Mouse (Mus musculus): ENCODE data around the gene Pnrc1. TPM values are rescaled to one million over a fixed set of nuclear protein-coding genes. Genes with fewer than 3 reads are reported as not detected.

Gene Pnrc1
- polyA plus RNA-seq, 1 experiment from 2014 or later, result 99.0 TPM

DNA sequence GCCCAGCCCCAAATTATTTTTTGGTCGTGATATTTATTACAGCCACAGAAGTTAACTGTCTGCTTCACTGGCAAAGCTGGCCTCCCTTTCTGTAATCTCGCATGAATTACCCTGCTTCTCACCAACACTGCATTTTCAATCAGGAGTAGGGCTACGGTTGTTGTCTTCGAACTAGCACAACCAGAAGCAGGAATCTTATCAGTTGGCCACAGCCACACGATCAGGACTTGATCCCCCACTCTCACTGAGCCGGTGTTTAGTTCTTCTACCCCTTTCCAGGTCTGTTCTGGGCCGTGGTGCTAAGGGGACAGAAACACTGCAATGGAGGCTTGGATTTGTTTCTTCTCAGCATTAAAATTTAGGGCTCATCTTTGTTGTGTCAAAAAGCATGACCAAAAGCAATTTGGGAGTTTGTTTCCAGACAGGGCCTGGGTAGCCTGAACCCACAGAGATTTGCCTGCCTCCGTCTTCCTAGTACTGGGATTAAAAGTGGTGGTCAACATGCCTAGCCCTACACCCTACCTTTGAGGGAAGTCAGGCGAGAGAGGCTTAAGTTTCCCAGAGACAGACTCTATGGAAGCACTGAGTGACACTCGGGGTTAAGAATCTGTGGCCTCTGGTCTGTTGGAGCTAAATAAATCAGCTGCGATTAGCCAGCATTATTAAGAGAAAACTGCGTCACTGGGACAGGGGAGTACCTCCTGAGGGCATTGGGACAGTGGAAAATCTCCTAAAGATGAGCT is 46.8 kb downstream of the Pnrc1 start:
- WGBS, result 80% methylated on average over 12 of the region's 12 CpGs
- ATAC-seq (no peak), DNase-seq (ENCODE audit: low spot score) (no peak)
- Histone ChIP-seq H3K4me1 (ENCODE audit: control insufficient read depth, insufficient read depth, low read length) (peaks cover 11% of the 10 kb centered on the region), H3K27ac (ENCODE audit: low read depth, low read length) (no peak overlapping the region; the same call in 1 of the 2 replicates), H3K36me3 (ENCODE audit: control insufficient read depth, insufficient read depth, low read length) (peaks cover 42% of the 10 kb centered on the region), H3K9me3 (replicated peaks; ENCODE audit: control insufficient read depth, low read length) (no peaks in the 10 kb centered on the region), H3K4me3 (ENCODE audit: low read depth, low read length) (no peak overlapping the region), H3K27me3 (replicated peaks; ENCODE audit: control insufficient read depth, insufficient read depth, low read length) (no peaks in the 10 kb centered on the region), H3K9ac (ENCODE audit: low read length) (no peak overlapping the region), H3K4me2 (ENCODE audit: low read length) (no peak overlapping the region)

DNA sequence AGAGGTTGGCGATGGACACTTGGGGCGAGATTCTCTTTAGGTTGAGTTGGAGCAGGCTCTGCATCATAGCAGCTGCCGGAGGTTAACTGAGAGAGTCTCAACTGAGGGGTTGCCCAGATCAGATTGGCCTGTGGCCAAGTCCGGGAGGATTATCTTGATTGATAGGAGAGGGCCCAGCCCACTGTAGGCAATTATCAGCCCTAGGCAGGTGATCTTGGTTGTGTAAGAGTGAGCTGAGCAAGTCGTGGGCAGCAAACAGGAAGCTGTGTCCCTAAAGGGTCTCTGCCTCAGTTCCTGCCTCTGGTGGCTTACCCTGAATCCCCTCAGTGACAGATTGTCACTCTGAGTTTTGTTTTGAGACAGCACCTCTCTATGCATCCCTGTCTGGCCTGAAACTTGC is 47.4 kb downstream of the Pnrc1 start:
- ATAC-seq, result peak; percentile 4; the same call in 1 of the 2 replicates
- peak; percentile 57 for DNase-seq (ENCODE audit: low spot score)
- no peak overlapping the region for H3K4me2 ChIP-seq (ENCODE audit: low read length)
- H3K9me3 ChIP-seq (replicated peaks; ENCODE audit: control insufficient read depth, low read length), result no peaks in the 10 kb centered on the region
- H3K36me3 ChIP-seq (ENCODE audit: control insufficient read depth, insufficient read depth, low read length), result peaks cover 42% of the 10 kb centered on the region
- WGBS, result 37% methylated on average over 5 of the region's 5 CpGs
- H3K4me1 ChIP-seq (ENCODE audit: control insufficient read depth, insufficient read depth, low read length), result peaks cover 11% of the 10 kb centered on the region
- no peak overlapping the region for H3K4me3 ChIP-seq (ENCODE audit: low read depth, low read length)
- H3K27me3 ChIP-seq (replicated peaks; ENCODE audit: control insufficient read depth, insufficient read depth, low read length), result no peaks in the 10 kb centered on the region
- no peak overlapping the region for H3K9ac ChIP-seq (ENCODE audit: low read length)
- no peak overlapping the region; the same call in 1 of the 2 replicates for H3K27ac ChIP-seq (ENCODE audit: low read depth, low read length)

- H3K27ac ChIP-seq (ENCODE audit: low read depth, low read length), result no peak overlapping the region
- H3K9me3 ChIP-seq (replicated peaks; ENCODE audit: control insufficient read depth, low read length), result no peaks in the 10 kb centered on the region
- no peak overlapping the region for H3K4me3 ChIP-seq (ENCODE audit: low read depth, low read length)
- H3K9ac ChIP-seq (ENCODE audit: low read length), result no peak overlapping the region
- no peaks in the 10 kb centered on the region for H3K4me1 ChIP-seq (ENCODE audit: control insufficient read depth, insufficient read depth, low read length)
- 94% methylated on average over 18 of the region's 18 CpGs for WGBS
- peaks cover 9% of the 10 kb centered on the region; the same call in 1 of the 2 replicates for H3K36me3 ChIP-seq (ENCODE audit: control insufficient read depth, insufficient read depth, low read length)
- no peak overlapping the region for H3K4me2 ChIP-seq (ENCODE audit: low read length)
- DNase-seq (ENCODE audit: low spot score), result no peak
- no peak for ATAC-seq
- H3K27me3 ChIP-seq (replicated peaks; ENCODE audit: control insufficient read depth, insufficient read depth, low read length), result no peaks in the 10 kb centered on the region
Observed at GRCm38 (mm10) chr4:33230881-33231280, 59.1 kb downstream of the Pnrc1 start.

DNA sequence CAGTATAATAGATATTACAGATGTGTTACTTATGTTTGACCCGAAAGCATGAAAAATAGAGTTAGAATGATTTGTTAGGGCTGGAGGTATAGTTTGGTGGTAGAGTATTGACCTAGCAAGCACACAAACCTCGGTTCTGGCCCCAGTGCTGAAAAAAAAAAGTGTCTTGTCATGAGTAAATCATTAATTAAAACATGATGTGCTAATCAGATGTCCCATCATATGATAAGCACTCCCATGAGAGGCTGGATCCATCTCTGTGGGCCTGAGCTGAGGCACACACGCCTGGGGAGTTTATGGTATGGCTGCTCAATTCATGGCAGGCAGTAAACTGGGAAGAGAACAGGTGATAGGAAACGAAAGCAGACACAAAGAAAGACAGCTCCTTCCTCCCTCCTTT is 60.3 kb downstream of the Pnrc1 start:
- 87% methylated on average over 4 of the region's 4 CpGs for WGBS
- Histone ChIP-seq H3K4me1 (ENCODE audit: control insufficient read depth, insufficient read depth, low read length) (no peaks in the 10 kb centered on the region), H3K4me2 (ENCODE audit: low read length) (no peak overlapping the region), H3K4me3 (ENCODE audit: low read depth, low read length) (no peak overlapping the region), H3K36me3 (ENCODE audit: control insufficient read depth, insufficient read depth, low read length) (peaks cover 10% of the 10 kb centered on the region; the same call in 1 of the 2 replicates), H3K27ac (ENCODE audit: low read depth, low read length) (no peak overlapping the region), H3K9ac (ENCODE audit: low read length) (no peak overlapping the region), H3K27me3 (replicated peaks; ENCODE audit: control insufficient read depth, insufficient read depth, low read length) (no peaks in the 10 kb centered on the region), H3K9me3 (replicated peaks; ENCODE audit: control insufficient read depth, low read length) (no peaks in the 10 kb centered on the region)
- DNase-seq (ENCODE audit: low spot score) (no peak), ATAC-seq (no peak)

DNA sequence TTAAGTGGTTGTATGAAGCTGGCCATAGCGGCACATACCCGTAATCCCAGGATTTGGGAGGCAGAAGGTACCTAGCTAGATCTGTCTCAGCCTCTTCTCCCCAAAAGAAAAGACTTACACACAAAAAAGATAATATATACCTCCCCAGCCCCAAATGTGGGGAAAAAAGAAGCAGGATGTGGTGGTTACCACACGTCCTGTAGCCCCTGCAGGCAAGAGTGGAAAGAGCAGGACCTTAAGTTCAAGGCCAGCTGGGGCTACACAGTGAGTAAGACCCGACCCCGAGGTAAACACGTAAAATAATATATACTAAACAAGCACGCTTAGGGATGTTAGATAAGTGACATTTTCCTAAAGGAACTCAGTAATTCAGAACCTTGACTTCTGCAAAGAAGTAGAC is 62.8 kb downstream of the Pnrc1 start:
- H3K4me2 ChIP-seq (ENCODE audit: low read length), result no peak overlapping the region
- DNase-seq (ENCODE audit: low spot score) (no peak), ATAC-seq (no peak)
- 89% methylated on average over 7 of the region's 7 CpGs for WGBS
- H3K27ac ChIP-seq (ENCODE audit: low read depth, low read length), result no peak overlapping the region
- H3K27me3 ChIP-seq (replicated peaks; ENCODE audit: control insufficient read depth, insufficient read depth, low read length), result no peaks in the 10 kb centered on the region
- H3K4me1 ChIP-seq (ENCODE audit: control insufficient read depth, insufficient read depth, low read length), result no peaks in the 10 kb centered on the region
- no peaks in the 10 kb centered on the region for H3K9me3 ChIP-seq (replicated peaks; ENCODE audit: control insufficient read depth, low read length)
- H3K4me3 ChIP-seq (ENCODE audit: low read depth, low read length), result no peak overlapping the region
- no peak overlapping the region for H3K9ac ChIP-seq (ENCODE audit: low read length)
- H3K36me3 ChIP-seq (ENCODE audit: control insufficient read depth, insufficient read depth, low read length), result peaks cover 6% of the 10 kb centered on the region; the same call in 1 of the 2 replicates

- no peak overlapping the region for H3K4me3 ChIP-seq (ENCODE audit: low read depth, low read length)
- H3K9me3 ChIP-seq (replicated peaks; ENCODE audit: control insufficient read depth, low read length), result no peaks in the 10 kb centered on the region
- ATAC-seq (no peak), DNase-seq (ENCODE audit: low spot score) (no peak)
- H3K27me3 ChIP-seq (replicated peaks; ENCODE audit: control insufficient read depth, insufficient read depth, low read length), result no peaks in the 10 kb centered on the region
- H3K9ac ChIP-seq (ENCODE audit: low read length), result no peak overlapping the region
- H3K4me1 ChIP-seq (ENCODE audit: control insufficient read depth, insufficient read depth, low read length), result no peaks in the 10 kb centered on the region
- 75% methylated on average over 7 of the region's 7 CpGs for WGBS
- peaks cover 3% of the 10 kb centered on the region; the same call in 1 of the 2 replicates for H3K36me3 ChIP-seq (ENCODE audit: control insufficient read depth, insufficient read depth, low read length)
- no peak overlapping the region for H3K27ac ChIP-seq (ENCODE audit: low read depth, low read length)
- H3K4me2 ChIP-seq (ENCODE audit: low read length), result no peak overlapping the region
Observed at GRCm38 (mm10) chr4:33224003-33224675, 65.8 kb downstream of the Pnrc1 start.

GRCm38 (mm10) chr4:33221847-33222246 is 68.1 kb downstream of the Pnrc1 start:
- no peaks in the 10 kb centered on the region for H3K9me3 ChIP-seq (replicated peaks; ENCODE audit: control insufficient read depth, low read length)
- no peak for ATAC-seq
- H3K4me3 ChIP-seq (ENCODE audit: low read depth, low read length), result no peak overlapping the region
- 58% methylated on average over 1 of the region's 1 CpGs for WGBS
- no peaks in the 10 kb centered on the region for H3K4me1 ChIP-seq (ENCODE audit: control insufficient read depth, insufficient read depth, low read length)
- H3K36me3 ChIP-seq (ENCODE audit: control insufficient read depth, insufficient read depth, low read length), result peaks cover 3% of the 10 kb centered on the region; the same call in 1 of the 2 replicates
- no peaks in the 10 kb centered on the region for H3K27me3 ChIP-seq (replicated peaks; ENCODE audit: control insufficient read depth, insufficient read depth, low read length)
- no peak for DNase-seq (ENCODE audit: low spot score)
- no peak overlapping the region for H3K27ac ChIP-seq (ENCODE audit: low read depth, low read length)
- H3K4me2 ChIP-seq (ENCODE audit: low read length), result no peak overlapping the region
- H3K9ac ChIP-seq (ENCODE audit: low read length), result no peak overlapping the region

DNA sequence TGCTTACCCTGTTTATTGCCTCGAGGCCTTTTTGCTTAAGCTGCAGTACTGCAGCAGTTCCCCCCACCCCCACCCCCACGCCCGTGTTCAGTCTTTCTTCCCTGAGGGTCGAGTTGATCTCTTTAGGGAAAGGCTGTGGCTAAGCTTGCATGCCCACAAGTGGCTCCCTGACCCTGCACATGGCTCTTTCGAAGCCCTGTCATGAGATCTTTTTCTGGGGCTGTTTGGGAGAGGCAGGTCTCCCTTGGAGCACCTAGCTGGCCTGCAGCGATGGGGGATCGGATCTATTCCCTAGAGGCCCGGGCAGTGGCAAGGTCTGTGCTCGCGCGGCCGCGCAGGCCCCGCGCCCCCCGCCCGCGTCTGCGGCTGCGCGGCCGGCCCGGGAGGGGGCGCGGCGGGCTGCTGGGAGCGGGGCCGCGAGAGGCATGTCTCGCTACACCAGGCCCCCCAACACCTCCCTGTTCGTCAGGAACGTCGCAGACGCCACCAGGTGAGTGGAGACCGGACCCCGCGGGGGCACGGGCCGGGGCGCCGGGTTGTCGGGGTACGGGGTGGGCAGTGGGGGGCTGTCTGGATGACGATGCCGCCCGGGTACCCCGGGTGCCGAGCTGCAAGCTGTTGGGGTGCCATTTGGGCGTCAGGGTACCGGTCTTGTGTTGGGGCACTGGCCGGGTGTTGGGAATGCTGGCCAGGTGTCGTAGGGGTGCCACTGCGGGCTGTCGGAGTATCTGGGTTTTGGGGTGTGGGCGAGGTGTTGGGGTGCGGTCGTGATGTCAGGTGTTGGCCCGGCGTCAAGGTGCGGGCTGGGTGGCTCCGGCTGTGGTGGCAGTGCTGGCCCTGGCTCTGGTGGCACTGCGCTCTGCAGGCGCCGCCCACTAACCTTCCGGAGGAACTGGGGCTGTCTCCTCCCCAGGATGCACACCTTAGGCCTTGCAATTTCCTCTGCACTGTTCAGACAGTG is 80.8 kb downstream of the Pnrc1 start, which contains the start of gene Srsf12:
Gene Srsf12 (plus strand): TSS at position 111 of the 961 bp plus-strand sequence.
- H3K4me3 ChIP-seq (ENCODE audit: low read depth, low read length), result peak within 1 kb of the TSS; percentile 71
- DNase-seq (ENCODE audit: low spot score) (peak; percentile 56), ATAC-seq (peak; percentile 92)
- H3K36me3 ChIP-seq (ENCODE audit: control insufficient read depth, insufficient read depth, low read length), result no peaks in the 10 kb centered on the region
- 4% methylated on average over 40 of the region's 65 CpGs for WGBS
- H3K9ac ChIP-seq (ENCODE audit: low read length), result peak within 1 kb of the TSS; percentile 91
- H3K4me2 ChIP-seq (ENCODE audit: low read length), result peak within 1 kb of the TSS; percentile 94
- H3K9me3 ChIP-seq (replicated peaks; ENCODE audit: control insufficient read depth, low read length), result no peaks in the 10 kb centered on the region; the same call in 1 of the 2 replicates
- H3K27me3 ChIP-seq (replicated peaks; ENCODE audit: control insufficient read depth, insufficient read depth, low read length), result 0 out of 2 replicates have a peak, but pooled peaks cover 2% of the 10 kb centered on the region
- peak within 1 kb of the TSS; percentile 68 for H3K27ac ChIP-seq (ENCODE audit: low read depth, low read length)
- 0 out of 2 replicates have a peak, but pooled peaks cover 2% of the 10 kb centered on the region for H3K4me1 ChIP-seq (ENCODE audit: control insufficient read depth, insufficient read depth, low read length)

Data from forebrain, embryonic 14.5 days (tissue).